Mouse (Mus musculus): ENCODE measurements at regions not wholly inside any gene's neighbourhood (a gene's known extent, or its start where the extent isn't known, plus 50 kb on each side); places are given as distances from the start of the nearest gene placed in this dataset.

GRCm38 (mm10) chrX:11940246-11940645 lies 219.9 kb downstream of the Bcor start:
- Histone ChIP-seq H3K27me3 (ENCODE audit: insufficient read depth, low read length) (peaks cover 24% of the 10 kb centered on the region), H3K9me3 (replicated peaks) (no peaks in the 10 kb centered on the region), H3K36me3 (replicated peaks) (no peaks in the 10 kb centered on the region), H3K4me1 (ENCODE audit: insufficient read depth, low read depth, low read length) (no peaks in the 10 kb centered on the region), H3K4me3 (ENCODE audit: low read depth, low read length) (no peak overlapping the region)
- TF ChIP-seq CTCF (IDR thresholded peaks at IDR 0.05; ENCODE audit: low read depth, low read length): no peak
- TF ChIP-seq POLR2AphosphoS5 (IDR thresholded peaks at IDR 0.05; ENCODE audit: insufficient replicate concordance, low read depth, low read length): no peak
- no peak for TF ChIP-seq GATA2 (IDR thresholded peaks at IDR 0.05; ENCODE audit: borderline replicate concordance, low read depth, low read length)
- no peak for TF ChIP-seq TAL1 (conservative IDR thresholded peaks at IDR 0.05; ENCODE audit: low read depth, low read length)
- TF ChIP-seq GATA1 (IDR thresholded peaks at IDR 0.05; ENCODE audit: borderline replicate concordance, low read length): no peak
- ATAC-seq (ENCODE audit: extremely low read depth, insufficient number of reproducible peaks, low FRiP score, poor library complexity, severe bottlenecking): no peak
- DNase-seq (ENCODE audit: low spot score): no peak

GRCm38 (mm10) chrX:11943367-11943766 lies 216.8 kb downstream of the Bcor start:
- no peaks in the 10 kb centered on the region for H3K4me1 ChIP-seq (ENCODE audit: insufficient read depth, low read depth, low read length)
- H3K36me3 ChIP-seq (replicated peaks): no peaks in the 10 kb centered on the region
- no peak for TF ChIP-seq TAL1 (conservative IDR thresholded peaks at IDR 0.05; ENCODE audit: low read depth, low read length)
- no peak for TF ChIP-seq CTCF (IDR thresholded peaks at IDR 0.05; ENCODE audit: low read depth, low read length)
- no peak for TF ChIP-seq GATA1 (IDR thresholded peaks at IDR 0.05; ENCODE audit: borderline replicate concordance, low read length)
- TF ChIP-seq GATA2 (IDR thresholded peaks at IDR 0.05; ENCODE audit: borderline replicate concordance, low read depth, low read length): no peak
- TF ChIP-seq POLR2AphosphoS5 (IDR thresholded peaks at IDR 0.05; ENCODE audit: insufficient replicate concordance, low read depth, low read length): no peak
- ATAC-seq (ENCODE audit: extremely low read depth, insufficient number of reproducible peaks, low FRiP score, poor library complexity, severe bottlenecking) (no peak), DNase-seq (ENCODE audit: low spot score) (no peak)
- no peaks in the 10 kb centered on the region for H3K9me3 ChIP-seq (replicated peaks)
- H3K27me3 ChIP-seq (ENCODE audit: insufficient read depth, low read length): peaks cover 29% of the 10 kb centered on the region
- H3K4me3 ChIP-seq (ENCODE audit: low read depth, low read length): no peak overlapping the region

GRCm38 (mm10) chrX:11944574-11944973 lies 215.6 kb downstream of the Bcor start:
- Histone ChIP-seq H3K36me3 (replicated peaks) (no peaks in the 10 kb centered on the region), H3K27me3 (ENCODE audit: insufficient read depth, low read length) (peaks cover 29% of the 10 kb centered on the region), H3K9me3 (replicated peaks) (no peaks in the 10 kb centered on the region), H3K4me1 (ENCODE audit: insufficient read depth, low read depth, low read length) (no peaks in the 10 kb centered on the region), H3K4me3 (ENCODE audit: low read depth, low read length) (no peak overlapping the region)
- ATAC-seq (ENCODE audit: extremely low read depth, insufficient number of reproducible peaks, low FRiP score, poor library complexity, severe bottlenecking) (no peak), DNase-seq (ENCODE audit: low spot score) (no peak)
- no peak for TF ChIP-seq CTCF (IDR thresholded peaks at IDR 0.05; ENCODE audit: low read depth, low read length)
- no peak for TF ChIP-seq GATA1 (IDR thresholded peaks at IDR 0.05; ENCODE audit: borderline replicate concordance, low read length)
- TF ChIP-seq POLR2AphosphoS5 (IDR thresholded peaks at IDR 0.05; ENCODE audit: insufficient replicate concordance, low read depth, low read length): no peak
- no peak for TF ChIP-seq GATA2 (IDR thresholded peaks at IDR 0.05; ENCODE audit: borderline replicate concordance, low read depth, low read length)

GRCm38 (mm10) chrX:11945280-11945679 lies 214.9 kb downstream of the Bcor start:
- H3K9me3 ChIP-seq (replicated peaks): no peaks in the 10 kb centered on the region
- no peak for ATAC-seq (ENCODE audit: extremely low read depth, insufficient number of reproducible peaks, low FRiP score, poor library complexity, severe bottlenecking)
- no peaks in the 10 kb centered on the region for H3K4me1 ChIP-seq (ENCODE audit: insufficient read depth, low read depth, low read length)
- DNase-seq (ENCODE audit: low spot score): no peak
- no peak overlapping the region for H3K4me3 ChIP-seq (ENCODE audit: low read depth, low read length)
- H3K27me3 ChIP-seq (ENCODE audit: insufficient read depth, low read length): peaks cover 28% of the 10 kb centered on the region
- TF ChIP-seq GATA1 (IDR thresholded peaks at IDR 0.05; ENCODE audit: borderline replicate concordance, low read length) (no peak), CTCF (IDR thresholded peaks at IDR 0.05; ENCODE audit: low read depth, low read length) (no peak), TAL1 (conservative IDR thresholded peaks at IDR 0.05; ENCODE audit: low read depth, low read length) (no peak), GATA2 (IDR thresholded peaks at IDR 0.05; ENCODE audit: borderline replicate concordance, low read depth, low read length) (no peak), POLR2AphosphoS5 (IDR thresholded peaks at IDR 0.05; ENCODE audit: insufficient replicate concordance, low read depth, low read length) (no peak)
- H3K36me3 ChIP-seq (replicated peaks): no peaks in the 10 kb centered on the region

GRCm38 (mm10) chrX:11952193-11952592 lies 208.0 kb downstream of the Bcor start:
- DNase-seq (ENCODE audit: low spot score): no peak
- no peak for ATAC-seq (ENCODE audit: extremely low read depth, insufficient number of reproducible peaks, low FRiP score, poor library complexity, severe bottlenecking)
- TF ChIP-seq TAL1 (conservative IDR thresholded peaks at IDR 0.05; ENCODE audit: low read depth, low read length): no peak
- Histone ChIP-seq H3K9me3 (replicated peaks) (no peaks in the 10 kb centered on the region), H3K36me3 (replicated peaks) (no peaks in the 10 kb centered on the region), H3K4me3 (ENCODE audit: low read depth, low read length) (no peak overlapping the region), H3K27me3 (ENCODE audit: insufficient read depth, low read length) (peaks cover 7% of the 10 kb centered on the region), H3K4me1 (ENCODE audit: insufficient read depth, low read depth, low read length) (no peaks in the 10 kb centered on the region)

GRCm38 (mm10) chrX:11956194-11956593 lies 204.0 kb downstream of the Bcor start:
- TF ChIP-seq CTCF (IDR thresholded peaks at IDR 0.05; ENCODE audit: low read depth, low read length) (no peak), TAL1 (conservative IDR thresholded peaks at IDR 0.05; ENCODE audit: low read depth, low read length) (no peak), GATA2 (IDR thresholded peaks at IDR 0.05; ENCODE audit: borderline replicate concordance, low read depth, low read length) (no peak), GATA1 (IDR thresholded peaks at IDR 0.05; ENCODE audit: borderline replicate concordance, low read length) (no peak), POLR2AphosphoS5 (IDR thresholded peaks at IDR 0.05; ENCODE audit: insufficient replicate concordance, low read depth, low read length) (no peak)
- DNase-seq (ENCODE audit: low spot score): no peak
- Histone ChIP-seq H3K27me3 (ENCODE audit: insufficient read depth, low read length) (peaks cover 9% of the 10 kb centered on the region), H3K36me3 (replicated peaks) (no peaks in the 10 kb centered on the region), H3K9me3 (replicated peaks) (no peaks in the 10 kb centered on the region), H3K4me3 (ENCODE audit: low read depth, low read length) (no peak overlapping the region), H3K4me1 (ENCODE audit: insufficient read depth, low read depth, low read length) (0 out of 2 replicates have a peak, but pooled peaks cover 3% of the 10 kb centered on the region)
- no peak for ATAC-seq (ENCODE audit: extremely low read depth, insufficient number of reproducible peaks, low FRiP score, poor library complexity, severe bottlenecking)

GRCm38 (mm10) chrX:11957011-11957410 lies 203.1 kb downstream of the Bcor start:
- TF ChIP-seq TAL1 (conservative IDR thresholded peaks at IDR 0.05; ENCODE audit: low read depth, low read length) (no peak), POLR2AphosphoS5 (IDR thresholded peaks at IDR 0.05; ENCODE audit: insufficient replicate concordance, low read depth, low read length) (no peak), CTCF (IDR thresholded peaks at IDR 0.05; ENCODE audit: low read depth, low read length) (no peak), GATA1 (IDR thresholded peaks at IDR 0.05; ENCODE audit: borderline replicate concordance, low read length) (no peak), GATA2 (IDR thresholded peaks at IDR 0.05; ENCODE audit: borderline replicate concordance, low read depth, low read length) (no peak)
- Histone ChIP-seq H3K4me3 (ENCODE audit: low read depth, low read length) (no peak overlapping the region), H3K27me3 (ENCODE audit: insufficient read depth, low read length) (peaks cover 6% of the 10 kb centered on the region; the same call in 1 of the 2 replicates), H3K4me1 (ENCODE audit: insufficient read depth, low read depth, low read length) (0 out of 2 replicates have a peak, but pooled peaks cover 3% of the 10 kb centered on the region), H3K36me3 (replicated peaks) (no peaks in the 10 kb centered on the region), H3K9me3 (replicated peaks) (no peaks in the 10 kb centered on the region)
- DNase-seq (ENCODE audit: low spot score) (no peak), ATAC-seq (ENCODE audit: extremely low read depth, insufficient number of reproducible peaks, low FRiP score, poor library complexity, severe bottlenecking) (no peak)

Measured in G1E (cell line).